Mouse (Mus musculus): Measurements from ENCODE around the gene Gopc. TPM values are rescaled to one million over a fixed set of nuclear protein-coding genes. Genes with fewer than 3 reads are reported as not detected.
"Not testable (repeated sequence)": the region's sequence is repeated elsewhere in the genome, so short reads cannot be mapped to it uniquely, and the experiment has no call there.

Gopc gene
- polyA plus RNA-seq, 1 experiment from 2014 or later, result 5.0 TPM

DNA sequence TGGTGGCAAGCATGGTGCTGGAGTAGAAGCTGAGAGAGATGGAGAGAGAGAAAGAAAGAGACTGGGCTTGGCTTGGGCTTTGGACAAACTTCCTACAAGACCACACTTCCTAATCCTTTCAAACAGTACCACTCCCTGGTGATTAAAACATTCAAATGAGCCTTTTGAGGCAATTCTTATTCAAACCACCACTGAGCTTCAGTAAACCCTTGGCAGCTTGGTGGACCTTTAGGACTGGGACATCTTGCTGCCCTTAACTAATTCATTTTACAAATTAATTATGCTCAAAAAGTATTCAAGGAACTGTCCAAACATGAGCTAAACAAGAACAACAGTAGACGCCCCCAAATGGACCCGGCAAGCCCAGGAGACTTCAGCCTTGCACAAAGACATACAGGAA, 86.0 kb downstream of the Gopc start:
- Histone ChIP-seq H3K9me3 (replicated peaks; ENCODE audit: control insufficient read depth, low read length) (no peaks in the 10 kb centered on the region), H3K36me3 (ENCODE audit: control insufficient read depth, insufficient read depth) (no peaks in the 10 kb centered on the region), H3K4me2 (ENCODE audit: low read depth, low read length) (no peak overlapping the region), H3K4me3 (ENCODE audit: low read depth, low read length) (no peak overlapping the region), H3K27me3 (ENCODE audit: control insufficient read depth, insufficient read depth, low read depth, low read length) (no peaks in the 10 kb centered on the region), H3K9ac (ENCODE audit: low read depth, low read length) (no peak overlapping the region), H3K4me1 (ENCODE audit: control insufficient read depth, low read depth, low read length) (no peaks in the 10 kb centered on the region), H3K27ac (ENCODE audit: low read length) (no peak overlapping the region)
- 64% methylated on average over 2 of the region's 2 CpGs for WGBS (ENCODE audit: insufficient replicate concordance)
- ATAC-seq (ENCODE audit: low read depth), result no peak

DNA sequence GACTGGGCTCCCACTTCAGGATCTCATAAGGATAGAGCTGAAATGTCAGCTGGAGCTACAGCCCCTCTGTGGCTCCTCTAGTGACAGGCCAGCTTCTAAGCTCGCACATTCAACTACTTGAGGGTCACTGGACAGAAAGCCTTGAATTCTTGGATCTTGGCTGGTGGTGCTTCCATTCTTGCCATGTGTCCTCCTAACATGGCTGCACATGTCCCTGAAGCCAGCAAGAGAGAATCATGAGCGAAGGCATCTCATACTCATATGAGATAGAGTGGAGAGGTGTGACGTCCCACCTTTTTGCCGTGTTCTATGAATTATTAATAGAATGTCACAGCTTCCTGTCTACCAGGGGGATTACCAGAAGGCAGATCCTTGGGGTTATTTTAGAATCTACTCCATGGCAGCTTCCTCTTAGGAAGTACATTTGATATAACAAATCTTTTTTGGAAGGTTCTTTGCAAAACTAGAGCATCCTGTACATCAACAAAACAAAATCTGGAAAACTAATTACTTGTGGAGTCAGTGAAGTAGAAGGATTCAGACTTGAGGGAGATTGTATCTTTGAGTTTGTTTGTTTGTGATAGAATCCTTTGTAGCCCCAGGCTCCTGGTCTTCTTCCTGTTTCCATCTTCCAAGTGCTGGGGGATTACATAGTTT, 87.9 kb downstream of the Gopc start:
- Histone ChIP-seq H3K9ac (ENCODE audit: low read depth, low read length) (no peak overlapping the region), H3K27ac (ENCODE audit: low read length) (no peak overlapping the region), H3K36me3 (ENCODE audit: control insufficient read depth, insufficient read depth) (no peaks in the 10 kb centered on the region), H3K27me3 (ENCODE audit: control insufficient read depth, insufficient read depth, low read depth, low read length) (no peaks in the 10 kb centered on the region), H3K4me1 (ENCODE audit: control insufficient read depth, low read depth, low read length) (no peaks in the 10 kb centered on the region), H3K4me2 (ENCODE audit: low read depth, low read length) (no peak overlapping the region), H3K4me3 (ENCODE audit: low read depth, low read length) (no peak overlapping the region), H3K9me3 (replicated peaks; ENCODE audit: control insufficient read depth, low read length) (no peaks in the 10 kb centered on the region)
- WGBS (ENCODE audit: insufficient replicate concordance), result 53% methylated on average over 4 of the region's 4 CpGs
- ATAC-seq (ENCODE audit: low read depth), result no peak

GRCm38 (mm10) chr10:52292391-52292790, 89.5 kb downstream of the Gopc start:
- H3K27ac ChIP-seq (ENCODE audit: low read length); H3K9ac ChIP-seq (ENCODE audit: low read depth, low read length); H3K4me1 ChIP-seq (ENCODE audit: control insufficient read depth, low read depth, low read length); H3K9me3 ChIP-seq (replicated peaks; ENCODE audit: control insufficient read depth, low read length); H3K4me3 ChIP-seq (ENCODE audit: low read depth, low read length); H3K36me3 ChIP-seq (ENCODE audit: control insufficient read depth, insufficient read depth); H3K27me3 ChIP-seq (ENCODE audit: control insufficient read depth, insufficient read depth, low read depth, low read length); H3K4me2 ChIP-seq (ENCODE audit: low read depth, low read length); ATAC-seq (ENCODE audit: low read depth): not testable (repeated sequence)
- 47% methylated on average over 1 of the region's 1 CpGs for WGBS (ENCODE audit: insufficient replicate concordance)

- no peaks in the 10 kb centered on the region for H3K36me3 ChIP-seq (ENCODE audit: control insufficient read depth, insufficient read depth)
- H3K4me1 ChIP-seq (ENCODE audit: control insufficient read depth, low read depth, low read length), result no peaks in the 10 kb centered on the region
- no peaks in the 10 kb centered on the region for H3K9me3 ChIP-seq (replicated peaks; ENCODE audit: control insufficient read depth, low read length)
- no peaks in the 10 kb centered on the region for H3K27me3 ChIP-seq (ENCODE audit: control insufficient read depth, insufficient read depth, low read depth, low read length)
- H3K27ac ChIP-seq (ENCODE audit: low read length), result no peak overlapping the region
- no peak overlapping the region for H3K4me2 ChIP-seq (ENCODE audit: low read depth, low read length)
- no peak for ATAC-seq (ENCODE audit: low read depth)
- no peak overlapping the region for H3K4me3 ChIP-seq (ENCODE audit: low read depth, low read length)
- no peak overlapping the region for H3K9ac ChIP-seq (ENCODE audit: low read depth, low read length)
- WGBS (ENCODE audit: insufficient replicate concordance), result 60% methylated on average over 3 of the region's 3 CpGs
Observed at GRCm38 (mm10) chr10:52289261-52289660, 92.7 kb downstream of the Gopc start.

DNA sequence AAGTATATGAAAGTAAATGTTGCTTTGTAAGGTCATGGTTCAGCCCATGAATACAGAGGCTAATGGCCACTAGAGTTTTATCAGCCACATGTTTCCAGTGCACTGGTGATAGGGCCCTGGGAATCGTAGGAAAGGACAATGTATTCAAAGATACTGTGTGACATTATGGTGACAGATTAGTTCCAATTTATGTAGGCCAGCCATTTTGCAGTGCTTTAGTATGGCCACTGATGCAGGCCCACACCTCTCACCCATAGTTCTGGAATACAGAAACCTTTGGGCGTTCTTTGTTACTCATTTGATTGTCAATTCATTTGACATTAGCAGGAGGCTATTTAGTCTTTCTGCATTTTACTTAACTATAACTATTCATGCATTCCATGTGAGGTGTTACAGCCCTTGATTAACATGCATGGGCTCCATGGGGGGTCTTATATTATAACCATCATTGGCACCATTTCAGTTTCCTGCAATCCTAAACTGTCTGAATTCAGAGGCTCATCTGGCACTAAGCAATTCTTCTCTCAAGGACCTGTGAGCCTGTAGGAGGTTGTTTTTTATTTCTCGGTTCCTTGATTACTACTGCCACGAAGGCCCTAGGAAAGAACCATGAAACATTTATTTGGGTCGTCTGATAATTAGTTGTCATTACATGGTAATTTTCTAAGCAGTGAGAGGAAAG, 93.9 kb downstream of the Gopc start:
- Histone ChIP-seq H3K4me3 (ENCODE audit: low read depth, low read length) (no peak overlapping the region), H3K27me3 (ENCODE audit: control insufficient read depth, insufficient read depth, low read depth, low read length) (no peaks in the 10 kb centered on the region), H3K4me2 (ENCODE audit: low read depth, low read length) (no peak overlapping the region), H3K9ac (ENCODE audit: low read depth, low read length) (no peak overlapping the region), H3K4me1 (ENCODE audit: control insufficient read depth, low read depth, low read length) (no peaks in the 10 kb centered on the region), H3K27ac (ENCODE audit: low read length) (no peak overlapping the region), H3K36me3 (ENCODE audit: control insufficient read depth, insufficient read depth) (no peaks in the 10 kb centered on the region), H3K9me3 (replicated peaks; ENCODE audit: control insufficient read depth, low read length) (no peaks in the 10 kb centered on the region)
- WGBS (ENCODE audit: insufficient replicate concordance), result 62% methylated on average over 5 of the region's 5 CpGs
- no peak for ATAC-seq (ENCODE audit: low read depth)

Other genes with a start within 250 kb of the Gopc start
- gene Ros1, start 186.9 kb downstream of the Gopc start, polyA plus RNA-seq (2015; fragmentation: Nextera tagmentation; extraction: Ambion mirVana), result 0.04 TPM in 2 replicates
- 4.2 and 4.4 TPM in 2 replicates for gene Dcbld1, start 148.5 kb downstream of the Gopc start, polyA plus RNA-seq (2015; fragmentation: Nextera tagmentation; extraction: Ambion mirVana)
- gene Gm26741, start 23.4 kb downstream of the Gopc start, polyA plus RNA-seq (2015; fragmentation: Nextera tagmentation; extraction: Ambion mirVana), result not detected in 2 replicates
- 0.14 TPM in 1 of 2 replicates, not detected in the other for gene Nepn, start 6.8 kb upstream of the Gopc start, polyA plus RNA-seq (2015; fragmentation: Nextera tagmentation; extraction: Ambion mirVana)
- 4.1 and 4.3 TPM in 2 replicates for gene Nus1, start 35.4 kb upstream of the Gopc start, polyA plus RNA-seq (2015; fragmentation: Nextera tagmentation; extraction: Ambion mirVana)

Measured in liver, embryonic 16.5 days (tissue).